Mouse (Mus musculus): Measurements from ENCODE around the gene Cnot1. TPM values are rescaled to one million over a fixed set of nuclear protein-coding genes. Genes with fewer than 3 reads are reported as not detected.

Gene Cnot1
- total and polyA plus RNA-seq, 2 experiments from 2014 or later: 25.0 to 143 TPM

GRCm38 (mm10) chr8:95696661-95697060 is 110.6 kb downstream of the Cnot1 start:
- Histone ChIP-seq H3K4me3 (ENCODE audit: low read depth, low read length) (no peak overlapping the region), H3K27me3 (ENCODE audit: insufficient read depth, low read length) (no peaks in the 10 kb centered on the region), H3K4me2 (ENCODE audit: low read depth) (peak overlapping the region; percentile 25; the same call in 1 of the 2 replicates), H3K4me1 (ENCODE audit: insufficient read depth) (peaks cover 20% of the 10 kb centered on the region), H3K27ac (ENCODE audit: low read depth, low read length) (no peak overlapping the region), H3K9ac (no peak overlapping the region), H3K36me3 (ENCODE audit: insufficient read depth) (no peaks in the 10 kb centered on the region), H3K9me3 (ENCODE audit: low read length) (no peaks in the 10 kb centered on the region)
- no peak for TF ChIP-seq CTCF (IDR thresholded peaks at IDR 0.05; ENCODE audit: low read depth)
- WGBS: 63% methylated on average over 8 of the region's 8 CpGs
- ATAC-seq (no peak), DNase-seq (no peak)

DNA sequence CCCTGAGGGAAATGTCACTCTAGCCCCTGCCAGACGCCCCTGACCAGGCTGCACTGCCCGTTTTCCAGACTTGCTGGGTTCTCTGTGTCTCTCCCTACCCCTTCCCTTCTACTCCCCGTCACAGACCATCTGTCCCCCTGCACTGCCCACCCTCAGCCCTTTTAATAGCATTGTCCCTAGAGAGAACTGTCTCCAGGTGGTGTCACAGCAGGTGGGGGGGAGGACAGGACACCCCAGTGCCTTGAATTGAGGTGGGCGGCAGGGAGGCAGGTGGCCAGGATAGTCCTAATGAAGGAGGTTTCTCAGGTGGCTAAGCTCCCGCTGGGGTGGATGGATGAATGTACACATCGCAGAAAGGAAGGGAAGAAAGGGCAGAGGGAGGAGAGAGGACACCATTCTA is 112.6 kb downstream of the Cnot1 start:
- WGBS: 14% methylated on average over 6 of the region's 6 CpGs
- Histone ChIP-seq H3K36me3 (ENCODE audit: insufficient read depth) (no peaks in the 10 kb centered on the region), H3K4me2 (ENCODE audit: low read depth) (peak overlapping the region; percentile 15; the same call in 1 of the 2 replicates), H3K4me3 (ENCODE audit: low read depth, low read length) (no peak overlapping the region), H3K27ac (ENCODE audit: low read depth, low read length) (peak overlapping the region; percentile 29; the same call in 1 of the 2 replicates), H3K27me3 (ENCODE audit: insufficient read depth, low read length) (no peaks in the 10 kb centered on the region), H3K9me3 (ENCODE audit: low read length) (no peaks in the 10 kb centered on the region), H3K4me1 (ENCODE audit: insufficient read depth) (peaks cover 6% of the 10 kb centered on the region), H3K9ac (peak overlapping the region; percentile 14; the same call in 1 of the 2 replicates)
- TF ChIP-seq CTCF (IDR thresholded peaks at IDR 0.05; ENCODE audit: low read depth): no peak
- ATAC-seq (no peak), DNase-seq (no peak)

DNA sequence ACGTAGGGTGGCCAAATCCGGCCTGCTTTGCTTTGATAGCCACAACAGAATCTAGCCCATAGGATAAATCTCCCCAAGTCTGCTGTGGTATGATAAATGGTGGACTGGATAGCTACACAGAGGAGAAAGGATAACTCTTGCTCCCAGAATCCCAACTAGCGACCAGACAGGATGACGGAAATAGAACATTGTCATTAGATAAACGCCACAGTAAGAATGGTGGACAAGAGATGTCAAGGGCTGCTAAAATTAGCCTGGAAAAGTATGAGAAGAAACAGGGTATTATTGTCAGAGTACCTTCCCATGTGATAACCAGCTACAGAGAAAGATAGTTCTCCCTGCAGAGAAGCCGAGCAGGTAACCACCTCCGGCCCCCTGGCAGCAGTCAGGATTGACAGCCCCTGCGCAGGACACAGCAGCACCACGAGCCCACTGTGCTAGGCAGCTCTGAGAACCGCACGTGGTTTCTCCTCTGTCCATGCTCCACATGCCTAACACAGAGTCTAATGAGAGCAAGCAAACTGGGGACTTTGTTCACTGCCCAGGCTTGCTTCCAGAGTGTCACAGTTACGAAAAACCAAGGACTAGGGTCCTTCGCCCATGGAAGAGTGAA is 116.2 kb downstream of the Cnot1 start:
- no peak for DNase-seq
- 83% methylated on average over 13 of the region's 13 CpGs for WGBS

DNA sequence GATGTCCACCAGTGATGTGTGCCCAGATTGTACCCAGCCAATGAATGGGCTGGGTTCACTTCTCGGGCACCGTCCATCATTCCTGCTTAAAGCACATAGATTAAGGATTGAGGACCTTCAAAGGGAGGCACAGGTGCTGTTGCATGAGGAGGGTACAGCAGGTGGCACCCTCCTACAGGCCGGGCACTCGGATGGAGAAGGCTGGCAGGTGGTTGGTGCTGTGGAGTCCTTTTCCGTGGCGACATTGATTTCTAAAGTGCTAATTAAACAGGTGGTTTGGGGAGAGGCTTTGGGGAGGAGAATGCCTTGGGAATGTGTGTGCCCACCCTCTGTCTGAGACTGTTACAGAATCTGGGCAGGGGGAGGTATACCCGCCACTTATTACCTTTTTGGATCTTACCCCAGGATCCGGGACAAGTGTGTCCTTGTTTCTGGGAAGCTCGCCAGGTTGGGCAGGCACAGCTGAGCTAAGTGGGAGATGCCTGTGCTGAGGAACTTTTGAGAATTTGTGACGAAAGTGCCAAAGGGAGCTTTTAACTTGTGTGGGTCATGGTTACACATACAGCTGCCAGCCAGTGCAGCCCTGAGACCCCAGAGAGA is 119.1 kb downstream of the Cnot1 start:
- no peaks in the 10 kb centered on the region for H3K36me3 ChIP-seq (ENCODE audit: insufficient read depth)
- H3K4me3 ChIP-seq (ENCODE audit: low read depth, low read length): no peak overlapping the region
- H3K9ac ChIP-seq: no peak overlapping the region
- peak; percentile 57 for DNase-seq
- H3K4me2 ChIP-seq (ENCODE audit: low read depth): no peak overlapping the region
- 35% methylated on average over 10 of the region's 10 CpGs for WGBS
- H3K9me3 ChIP-seq (ENCODE audit: low read length): no peaks in the 10 kb centered on the region
- peak; percentile 68 for ATAC-seq
- H3K4me1 ChIP-seq (ENCODE audit: insufficient read depth): no peaks in the 10 kb centered on the region
- H3K27ac ChIP-seq (ENCODE audit: low read depth, low read length): no peak overlapping the region
- H3K27me3 ChIP-seq (ENCODE audit: insufficient read depth, low read length): no peaks in the 10 kb centered on the region
- no peak for TF ChIP-seq CTCF (IDR thresholded peaks at IDR 0.05; ENCODE audit: low read depth)

More for the DNA sequence above, 116.2 kb downstream of the Cnot1 start:
- no peaks in the 10 kb centered on the region for H3K36me3 ChIP-seq (ENCODE audit: insufficient read depth)
- no peak overlapping the region for H3K9ac ChIP-seq
- H3K4me2 ChIP-seq (ENCODE audit: low read depth): no peak overlapping the region
- ATAC-seq: no peak
- H3K4me1 ChIP-seq (ENCODE audit: insufficient read depth): peaks cover 4% of the 10 kb centered on the region; the same call in 1 of the 2 replicates
- H3K27me3 ChIP-seq (ENCODE audit: insufficient read depth, low read length): no peaks in the 10 kb centered on the region
- no peak overlapping the region for H3K4me3 ChIP-seq (ENCODE audit: low read depth, low read length)
- no peaks in the 10 kb centered on the region for H3K9me3 ChIP-seq (ENCODE audit: low read length)
- no peak for TF ChIP-seq CTCF (IDR thresholded peaks at IDR 0.05; ENCODE audit: low read depth)
- no peak overlapping the region for H3K27ac ChIP-seq (ENCODE audit: low read depth, low read length)

DNA sequence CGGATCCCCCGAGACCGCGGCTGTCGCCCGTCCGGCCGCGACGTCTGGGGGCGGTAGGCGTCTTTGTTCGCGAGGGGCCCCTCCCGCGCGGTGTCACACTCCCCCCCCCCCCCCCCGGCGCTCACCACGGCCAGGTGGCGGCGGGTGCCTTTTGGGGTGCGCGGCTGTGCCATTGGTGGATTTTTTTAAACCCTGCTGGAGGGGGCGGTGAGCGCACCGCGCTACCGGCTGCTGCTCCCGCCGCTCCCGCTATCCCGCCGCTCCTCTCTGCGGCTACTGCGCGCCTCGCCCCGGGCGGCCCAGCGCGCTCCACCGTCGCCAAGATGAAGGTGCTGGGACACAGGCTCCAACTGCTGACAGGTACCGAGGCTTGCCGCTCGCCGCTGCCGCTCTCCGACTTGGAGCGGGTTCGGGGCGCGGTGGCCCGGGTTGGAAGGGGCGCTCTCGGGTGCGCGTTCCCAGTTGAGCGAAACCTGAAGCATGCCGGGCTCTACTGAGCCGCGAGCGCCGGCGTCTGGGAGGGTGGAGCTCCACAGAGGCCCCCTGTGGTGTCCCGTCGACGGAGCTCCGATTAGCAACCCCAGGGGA is 129.1 kb downstream of the Cnot1 start:
- Histone ChIP-seq H3K27ac (ENCODE audit: low read depth, low read length) (peak overlapping the region; percentile 85), H3K4me1 (ENCODE audit: insufficient read depth) (no peaks in the 10 kb centered on the region), H3K9me3 (ENCODE audit: low read length) (no peaks in the 10 kb centered on the region), H3K4me3 (ENCODE audit: low read depth, low read length) (peak overlapping the region; percentile 70), H3K9ac (peak overlapping the region; percentile 92), H3K36me3 (ENCODE audit: insufficient read depth) (no peaks in the 10 kb centered on the region), H3K4me2 (ENCODE audit: low read depth) (peak overlapping the region; percentile 74), H3K27me3 (ENCODE audit: insufficient read depth, low read length) (no peaks in the 10 kb centered on the region)
- TF ChIP-seq CTCF (IDR thresholded peaks at IDR 0.05; ENCODE audit: low read depth): 0 out of 2 replicates have a peak, but pooled peaks have one; percentile 1
- WGBS: under 1% methylated on average over 59 of the region's 70 CpGs
- DNase-seq: peak; percentile 80
- peak; percentile 90 for ATAC-seq

- 7% methylated on average over 31 of the region's 48 CpGs for WGBS
These were observed 129.7 kb downstream of the Cnot1 start for GRCm38 (mm10) chr8:95677591-95678023.

GRCm38 (mm10) chr8:95676631-95677030 is 130.6 kb downstream of the Cnot1 start, which contains the start of gene Ndrg4:
Gene Ndrg4, plus strand, starts transcription at chr8:95676980.
- peak within 1 kb of the TSS; percentile 70 for H3K4me3 ChIP-seq (ENCODE audit: low read depth, low read length)
- H3K36me3 ChIP-seq (ENCODE audit: insufficient read depth): no peaks in the 10 kb centered on the region
- no peak for TF ChIP-seq CTCF (IDR thresholded peaks at IDR 0.05; ENCODE audit: low read depth)
- peak within 1 kb of the TSS; percentile 92 for H3K9ac ChIP-seq
- ATAC-seq (no peak), DNase-seq (no peak)
- H3K4me2 ChIP-seq (ENCODE audit: low read depth): peak within 1 kb of the TSS; percentile 74
- H3K27me3 ChIP-seq (ENCODE audit: insufficient read depth, low read length): no peaks in the 10 kb centered on the region
- no peaks in the 10 kb centered on the region for H3K9me3 ChIP-seq (ENCODE audit: low read length)
- 54% methylated on average over 9 of the region's 9 CpGs for WGBS
- H3K4me1 ChIP-seq (ENCODE audit: insufficient read depth): no peaks in the 10 kb centered on the region
- peak within 1 kb of the TSS; percentile 85 for H3K27ac ChIP-seq (ENCODE audit: low read depth, low read length)

More at GRCm38 (mm10) chr8:95677591-95678023, 129.7 kb downstream of the Cnot1 start:
- Histone ChIP-seq H3K4me1 (ENCODE audit: insufficient read depth) (no peaks in the 10 kb centered on the region), H3K9ac (peak overlapping the region; percentile 92), H3K27ac (ENCODE audit: low read depth, low read length) (peak overlapping the region; percentile 85), H3K9me3 (ENCODE audit: low read length) (no peaks in the 10 kb centered on the region), H3K4me2 (ENCODE audit: low read depth) (peak overlapping the region; percentile 74), H3K4me3 (ENCODE audit: low read depth, low read length) (peak overlapping the region; percentile 70), H3K27me3 (ENCODE audit: insufficient read depth, low read length) (no peaks in the 10 kb centered on the region), H3K36me3 (ENCODE audit: insufficient read depth) (no peaks in the 10 kb centered on the region)
- DNase-seq (peak; percentile 78), ATAC-seq (peak; percentile 70)
- TF ChIP-seq CTCF (IDR thresholded peaks at IDR 0.05; ENCODE audit: low read depth): no peak

Measured in forebrain, postnatal 0 days (tissue).